ENCODE assay signal across 23 mouse cellular contexts in the genomic region with DNA sequence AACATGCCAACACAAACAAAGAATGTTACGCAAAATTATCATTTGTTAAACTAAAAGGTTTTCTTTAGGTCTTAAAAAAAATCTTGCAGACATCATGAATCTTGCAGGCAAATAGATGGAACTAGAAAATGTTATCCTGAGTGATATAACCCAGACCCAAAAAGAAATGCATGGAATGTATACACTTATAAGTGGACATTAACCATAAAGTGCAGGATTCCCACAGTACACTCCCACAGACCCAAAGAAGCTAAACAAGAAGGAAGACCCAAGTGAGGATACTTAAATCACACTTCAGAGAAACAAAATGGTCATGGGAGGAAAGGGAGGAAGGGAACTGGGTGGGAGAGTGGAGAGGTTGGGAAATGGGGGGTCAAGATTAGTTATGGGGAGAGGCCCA. TPM values are rescaled to one million over a fixed set of nuclear protein-coding genes. Genes with fewer than 3 reads are reported as not detected.
DNase-seq lines count a peak whose midpoint lies in the region; ATAC-seq and TF ChIP-seq lines count a peak whose summit lies in the region.
"Had no signal": no experiment of that assay in that cellular context is flagged by ENCODE, and none has a peak within 500 bp of the region (broad histone marks: within the 10 kb centered on the region; RNA-seq: fewer than 3 reads in every experiment).

No protein-coding gene starts in this region.

- 53% methylated on average over 1 of the region's 1 CpGs for WGBS in intestine, embryonic 14.5 days
- WGBS in intestine, postnatal 0 days = 88% methylated on average over 1 of the region's 1 CpGs
- 64% methylated on average over 1 of the region's 1 CpGs for WGBS in stomach, embryonic 14.5 days
- 68% methylated on average over 1 of the region's 1 CpGs for WGBS in stomach, postnatal 0 days
- 59% methylated on average over 1 of the region's 1 CpGs for WGBS in intestine, embryonic 15.5 days
- WGBS in intestine, embryonic 16.5 days = 67% methylated on average over 1 of the region's 1 CpGs

- H3K4me3 ChIP-seq in intestine, embryonic 14.5 days (ENCODE audit: low read depth, low read length) = no peak overlapping the region
- H3K4me3 ChIP-seq in intestine, postnatal 0 days (ENCODE audit: low read depth, low read length) = no peak overlapping the region
- no peak overlapping the region for H3K4me3 ChIP-seq in stomach, embryonic 14.5 days (ENCODE audit: low read depth, low read length)
- H3K4me3 ChIP-seq in stomach, postnatal 0 days (ENCODE audit: low read depth, low read length) = no peak overlapping the region
- H3K4me3 ChIP-seq in intestine, embryonic 15.5 days (replicated peaks) = no peak overlapping the region
- H3K4me3 ChIP-seq in intestine, embryonic 16.5 days (ENCODE audit: low read length) = no peak overlapping the region

- no peak overlapping the region for H3K9ac ChIP-seq in intestine, embryonic 14.5 days (ENCODE audit: low read length)
- no peak overlapping the region for H3K9ac ChIP-seq in intestine, postnatal 0 days (ENCODE audit: low read depth, low read length)
- H3K9ac ChIP-seq in stomach, embryonic 14.5 days (replicated peaks; ENCODE audit: low read depth, low read length) = no peak overlapping the region
- no peak overlapping the region for H3K9ac ChIP-seq in stomach, postnatal 0 days (ENCODE audit: low read length)
- H3K9ac ChIP-seq in intestine, embryonic 15.5 days = no peak overlapping the region
- no peak overlapping the region for H3K9ac ChIP-seq in intestine, embryonic 16.5 days (ENCODE audit: low read depth, low read length)

- H3K27ac ChIP-seq in intestine, embryonic 14.5 days (ENCODE audit: low read depth) = peak overlapping the region; percentile 34; the same call in 1 of the 2 replicates
- H3K27ac ChIP-seq in intestine, postnatal 0 days (ENCODE audit: low read depth, low read length) = no peak overlapping the region
- no peak overlapping the region for H3K27ac ChIP-seq in stomach, embryonic 14.5 days (ENCODE audit: low read length)
- no peak overlapping the region for H3K27ac ChIP-seq in stomach, postnatal 0 days (replicated peaks)
- H3K27ac ChIP-seq in intestine, embryonic 15.5 days = no peak overlapping the region
- H3K27ac ChIP-seq in intestine, embryonic 16.5 days (ENCODE audit: low read length) = peak overlapping the region; percentile 28

- H3K4me1 ChIP-seq in intestine, embryonic 14.5 days (replicated peaks; ENCODE audit: control insufficient read depth, insufficient read depth, low read length) = no peaks in the 10 kb centered on the region
- H3K4me1 ChIP-seq in intestine, postnatal 0 days (replicated peaks; ENCODE audit: control insufficient read depth, insufficient read depth, low read length) = no peaks in the 10 kb centered on the region
- no peaks in the 10 kb centered on the region for H3K4me1 ChIP-seq in stomach, embryonic 14.5 days (ENCODE audit: control insufficient read depth, insufficient read depth, low read length)
- no peaks in the 10 kb centered on the region for H3K4me1 ChIP-seq in stomach, postnatal 0 days (replicated peaks; ENCODE audit: control insufficient read depth, insufficient read depth)
- no peaks in the 10 kb centered on the region for H3K4me1 ChIP-seq in intestine, embryonic 15.5 days (replicated peaks)
- H3K4me1 ChIP-seq in intestine, embryonic 16.5 days (ENCODE audit: control insufficient read depth, insufficient read depth, low read length) = no peaks in the 10 kb centered on the region

- DNase-seq in intestine, embryonic 14.5 days (ENCODE audit: low spot score) = no peak
- DNase-seq in stomach, postnatal 0 days (ENCODE audit: low spot score) = no peak
- no peak for DNase-seq in gastrocnemius, postnatal 14 days
- no peak for DNase-seq in gastrocnemius, postnatal 4 days (ENCODE audit: low spot score in 2 of 2)
- DNase-seq: adrenal gland, adult 2 months; adrenal gland, adult 8-10 months; adrenal gland, postnatal 10 days; adrenal gland, postnatal 14 days; adrenal gland, postnatal 25 days; adrenal gland, postnatal 36 days; B cell, adult 2 months; cerebellum, adult 11 months; cerebellum, adult 11-12 months had no signal

- peak; percentile 72; the same call in 1 of the 2 replicates for ATAC-seq in intestine, embryonic 14.5 days (replicated peaks; ENCODE audit: low FRiP score, low TSS enrichment, low read depth)
- no peak for ATAC-seq in intestine, postnatal 0 days
- ATAC-seq in stomach, embryonic 14.5 days (ENCODE audit: insufficient number of reproducible peaks, insufficient read depth, low FRiP score, low read depth) = peak; percentile 23; the same call in 1 of the 2 replicates
- no peak for ATAC-seq in stomach, postnatal 0 days (ENCODE audit: low FRiP score, low TSS enrichment)
- ATAC-seq in intestine, embryonic 15.5 days = peak; percentile 55
- peak; percentile 55; the same call in 1 of the 2 replicates for ATAC-seq in intestine, embryonic 16.5 days
- ATAC-seq: activated CD4-positive, CD25-positive, alpha-beta regulatory T cell, adult 4 months; CD4-positive, CD25-positive, alpha-beta regulatory T cell, adult 4 months; Patski had no signal

- no peak overlapping the region for H3K4me2 ChIP-seq in intestine, embryonic 14.5 days (ENCODE audit: low read length)
- no peak overlapping the region for H3K4me2 ChIP-seq in intestine, postnatal 0 days (replicated peaks; ENCODE audit: low read depth)
- H3K4me2 ChIP-seq in stomach, embryonic 14.5 days (replicated peaks; ENCODE audit: low read depth, low read length) = no peak overlapping the region
- H3K4me2 ChIP-seq in stomach, postnatal 0 days (replicated peaks; ENCODE audit: low read depth) = no peak overlapping the region
- no peak overlapping the region for H3K4me2 ChIP-seq in intestine, embryonic 15.5 days (replicated peaks)
- no peak overlapping the region for H3K4me2 ChIP-seq in intestine, embryonic 16.5 days (ENCODE audit: low read depth, low read length)

- no peaks in the 10 kb centered on the region for H3K36me3 ChIP-seq in intestine, embryonic 14.5 days (ENCODE audit: control insufficient read depth, insufficient read depth, low read length)
- H3K36me3 ChIP-seq in intestine, postnatal 0 days (ENCODE audit: control insufficient read depth, insufficient read depth) = no peaks in the 10 kb centered on the region
- no peaks in the 10 kb centered on the region; the same call in 1 of the 2 replicates for H3K36me3 ChIP-seq in stomach, embryonic 14.5 days (ENCODE audit: control insufficient read depth, insufficient read depth, low read length)
- H3K36me3 ChIP-seq in stomach, postnatal 0 days (ENCODE audit: control insufficient read depth, insufficient read depth, low read length) = no peaks in the 10 kb centered on the region
- H3K36me3 ChIP-seq in intestine, embryonic 15.5 days = no peaks in the 10 kb centered on the region
- H3K36me3 ChIP-seq in intestine, embryonic 16.5 days (ENCODE audit: control insufficient read depth, insufficient read depth, low read length) = no peaks in the 10 kb centered on the region
- H3K36me3 ChIP-seq: G1E had no signal

- no peak for TF ChIP-seq CTCF in intestine, postnatal 0 days (IDR thresholded peaks at IDR 0.05; ENCODE audit: low read depth)
- TF ChIP-seq CTCF in stomach, postnatal 0 days (IDR thresholded peaks at IDR 0.05; ENCODE audit: low read depth) = no peak

- intact Hi-C loops in gastrocnemius, postnatal 14 days (cut with DNase I; ENCODE audit: low total_unique reads) = no loop called here

- no peak for TF ChIP-seq EP300 in stomach, postnatal 0 days (optimal IDR thresholded peaks at IDR 0.05)

- H3K27me3 ChIP-seq in intestine, embryonic 14.5 days (replicated peaks; ENCODE audit: control insufficient read depth, insufficient read depth, low read length) = no peaks in the 10 kb centered on the region
- no peaks in the 10 kb centered on the region for H3K27me3 ChIP-seq in intestine, postnatal 0 days (replicated peaks; ENCODE audit: control insufficient read depth, insufficient read depth, low read length)
- no peaks in the 10 kb centered on the region for H3K27me3 ChIP-seq in stomach, embryonic 14.5 days (ENCODE audit: control insufficient read depth, insufficient read depth, low read length)
- no peaks in the 10 kb centered on the region for H3K27me3 ChIP-seq in stomach, postnatal 0 days (ENCODE audit: control insufficient read depth, insufficient read depth, low read length)
- H3K27me3 ChIP-seq in intestine, embryonic 15.5 days (replicated peaks) = no peaks in the 10 kb centered on the region
- no peaks in the 10 kb centered on the region for H3K27me3 ChIP-seq in intestine, embryonic 16.5 days (replicated peaks; ENCODE audit: control insufficient read depth, insufficient read depth, low read length)
- H3K27me3 ChIP-seq: CH12.LX had no signal

- no peaks in the 10 kb centered on the region for H3K9me3 ChIP-seq in intestine, embryonic 14.5 days (ENCODE audit: control insufficient read depth, low read length)
- no peaks in the 10 kb centered on the region for H3K9me3 ChIP-seq in intestine, postnatal 0 days (ENCODE audit: control insufficient read depth)
- no peaks in the 10 kb centered on the region for H3K9me3 ChIP-seq in stomach, embryonic 14.5 days (ENCODE audit: control insufficient read depth, low read depth, low read length)
- H3K9me3 ChIP-seq in stomach, postnatal 0 days (ENCODE audit: control insufficient read depth, low read length) = no peaks in the 10 kb centered on the region
- no peaks in the 10 kb centered on the region for H3K9me3 ChIP-seq in intestine, embryonic 15.5 days
- H3K9me3 ChIP-seq in intestine, embryonic 16.5 days (ENCODE audit: control insufficient read depth, low read length) = no peaks in the 10 kb centered on the region
- H3K9me3 ChIP-seq: G1E had no signal

RNA-seq across cellular contexts. Expression of a gene that starts 34.2 kb away (rescaled TPM):
- polyA plus RNA-seq in intestine, embryonic 14.5 days (2014; fragmentation: Nextera tagmentation; extraction: Ambion mirVana) = 28.5 and 37.3 TPM in 2 replicates
- 7.5 and 8.9 TPM in 2 replicates for polyA plus RNA-seq in intestine, postnatal 0 days (2015; fragmentation: Nextera tagmentation; extraction: Ambion mirVana)
- polyA plus RNA-seq in stomach, embryonic 14.5 days (2014; fragmentation: Nextera tagmentation; extraction: Ambion mirVana) = 39.4 and 44.7 TPM in 2 replicates
- polyA plus RNA-seq in stomach, postnatal 0 days (2015; fragmentation: Nextera tagmentation; extraction: Ambion mirVana) = 5.8 and 6.4 TPM in 2 replicates
- polyA plus RNA-seq in intestine, embryonic 15.5 days (2015; fragmentation: Nextera tagmentation; extraction: Ambion mirVana) = 26.1 and 32.5 TPM in 2 replicates
- polyA plus RNA-seq in intestine, embryonic 16.5 days (2015; fragmentation: Nextera tagmentation; extraction: Ambion mirVana) = 22.2 and 23.2 TPM in 2 replicates
- total RNA-seq in gastrocnemius, postnatal 14 days (2021) = 1 to 10 TPM; 2.3 to 3.0 TPM
- 10 to 100 TPM in 1 of 2 experiments, 1 to 10 TPM in 1; 7.2 to 10.5 TPM for total RNA-seq in gastrocnemius, postnatal 4 days (2021)
- total RNA-seq: G1E, MEL had no signal
- polyA plus RNA-seq: activated CD4-positive, CD25-positive, alpha-beta regulatory T cell, adult 4 months; CD4-positive, CD25-positive, alpha-beta regulatory T cell, adult 4 months; G1E had no signal

RNA-seq across cellular contexts. Expression of a gene that starts 53.6 kb away (rescaled TPM):
- polyA plus RNA-seq in intestine, embryonic 14.5 days (2014; fragmentation: Nextera tagmentation; extraction: Ambion mirVana) = 21.5 and 23.9 TPM in 2 replicates
- polyA plus RNA-seq in intestine, postnatal 0 days (2015; fragmentation: Nextera tagmentation; extraction: Ambion mirVana) = 7.6 and 8.4 TPM in 2 replicates
- polyA plus RNA-seq in stomach, embryonic 14.5 days (2014; fragmentation: Nextera tagmentation; extraction: Ambion mirVana) = 29.5 and 32.6 TPM in 2 replicates
- polyA plus RNA-seq in stomach, postnatal 0 days (2015; fragmentation: Nextera tagmentation; extraction: Ambion mirVana) = 7.0 and 8.1 TPM in 2 replicates
- 15.7 and 16.9 TPM in 2 replicates for polyA plus RNA-seq in intestine, embryonic 15.5 days (2015; fragmentation: Nextera tagmentation; extraction: Ambion mirVana)
- polyA plus RNA-seq in intestine, embryonic 16.5 days (2015; fragmentation: Nextera tagmentation; extraction: Ambion mirVana) = 13.2 and 13.8 TPM in 2 replicates
- 10 to 100 TPM in 1 of 2 experiments, 1 to 10 TPM in 1; 6.8 to 13.5 TPM for total RNA-seq in gastrocnemius, postnatal 14 days (2021)
- 10 to 100 TPM; 13.3 to 15.9 TPM for total RNA-seq in gastrocnemius, postnatal 4 days (2021)
- total RNA-seq: G1E had no signal
- polyA plus RNA-seq: G1E had no signal

Comparison
In these comparisons a context has a peak if more than half of its experiments do, and no peak if none do; other contexts are left out.
1. ATAC-seq: peak in intestine, embryonic 14.5 days (single experiment), stomach, embryonic 14.5 days (single experiment), intestine, embryonic 15.5 days (single experiment) and intestine, embryonic 16.5 days (single experiment); none in intestine, postnatal 0 days (single experiment) and stomach, postnatal 0 days (single experiment).
2. H3K27ac ChIP-seq: peak in intestine, embryonic 14.5 days (single experiment) and intestine, embryonic 16.5 days (single experiment); none in intestine, postnatal 0 days (single experiment), stomach, embryonic 14.5 days (single experiment), stomach, postnatal 0 days (single experiment) and intestine, embryonic 15.5 days (single experiment).